Mouse (Mus musculus) MEL (cell line): ENCODE data around the gene Ccna1.
A peak's percentile ranks its signal among the peaks of the same experiment; 100 is the strongest.

ENCODE experiments used
- MXI1 ChIP-seq: IDR thresholded peaks from 2 replicates; pipeline ENCODE4 v1.6.1; 2011; ENCODE audit warnings: mild to moderate bottlenecking, low read depth, low read length, improper control_type of control experiment
- NRF1 ChIP-seq: IDR thresholded peaks from 2 replicates; pipeline ENCODE4 v1.6.1; 2014; ENCODE audit warnings: low read depth, mild to moderate bottlenecking, inconsistent platforms, low read length, improper control_type of control experiment, moderate library complexity; ENCODE audit not compliant: poor library complexity, insufficient read depth, severe bottlenecking
- POLR2A ChIP-seq, 2 experiments: IDR thresholded peaks; 2 replicates each; pipeline ENCODE4 v1.6.1; 2011 to 2012; ENCODE audit warnings: low read length in 2 of 2, mild to moderate bottlenecking in 2 of 2, control low read depth in 1 of 2, improper control_type of control experiment in 1 of 2, low read depth in 1 of 2, moderate library complexity in 1 of 2; ENCODE audit not compliant: control insufficient read depth in 1 of 2, insufficient read depth in 1 of 2, poor library complexity in 1 of 2
- RCOR1 ChIP-seq: IDR thresholded peaks from 2 replicates; pipeline ENCODE4 v1.6.1; 2012; ENCODE audit warnings: low read depth, mild to moderate bottlenecking, inconsistent platforms, low read length, improper control_type of control experiment
- SIN3A ChIP-seq: IDR thresholded peaks from 2 replicates; pipeline ENCODE4 v1.6.1; 2012; ENCODE audit warnings: low read length, improper control_type of control experiment, inconsistent platforms
- TAL1 ChIP-seq: IDR thresholded peaks from 2 replicates; pipeline ENCODE4 v1.6.1; 2012; ENCODE audit warnings: mild to moderate bottlenecking, inconsistent platforms, low read length, moderate library complexity, mixed read lengths
- TBP ChIP-seq: IDR thresholded peaks from 2 replicates; pipeline ENCODE4 v1.8.0; 2011; ENCODE audit warnings: low read depth, low read length, improper control_type of control experiment

- TF ChIP-seq TAL1 (no peak), NRF1 (no peak), TBP (no peak), SIN3A (no peak), RCOR1 (no peak), MXI1 (0 out of 2 replicates have a peak, but pooled peaks have one; percentile 14), POLR2A (IDR thresholded peaks at IDR 0.05; ENCODE audit: control insufficient read depth in 1 of 2, insufficient read depth in 1 of 2, low read depth in 1 of 2, low read length in 2 of 2, poor library complexity in 1 of 2) (no peak)
These were observed 32.1 kb upstream of the Ccna1 start for GRCm38 (mm10) chr3:55087360-55087759.
